Comparison of ENCODE assay signal across 19 mouse cellular contexts in the genomic region with DNA sequence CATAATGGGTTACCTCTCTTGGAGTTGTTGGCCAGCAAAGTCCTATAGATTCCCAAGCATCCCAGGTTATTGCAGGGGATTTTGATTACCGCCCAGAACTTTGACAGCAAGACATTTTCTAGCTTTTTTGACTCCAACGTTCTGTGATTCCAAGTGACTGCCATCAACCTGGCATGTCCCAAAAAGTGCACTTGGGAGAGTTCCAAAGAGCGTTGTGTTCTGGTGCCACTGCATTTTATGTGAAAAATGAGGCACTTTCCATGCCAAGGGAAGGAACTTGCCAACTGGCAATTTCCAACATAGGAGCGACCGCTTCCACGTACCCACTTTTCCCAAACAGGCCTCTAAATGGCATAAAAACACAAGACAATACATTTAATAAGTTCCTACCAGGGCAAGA. TPM values are rescaled to one million over a fixed set of nuclear protein-coding genes. Genes with fewer than 3 reads are reported as not detected.
DNase-seq lines count a peak whose midpoint lies in the region; ATAC-seq and TF ChIP-seq lines count a peak whose summit lies in the region.
"Had no signal": no experiment of that assay in that cellular context is flagged by ENCODE, and none has a peak within 500 bp of the region (broad histone marks: within the 10 kb centered on the region; RNA-seq: fewer than 3 reads in every experiment).

No protein-coding gene starts in this region.

- H3K27ac ChIP-seq in forebrain, postnatal 0 days (ENCODE audit: low read depth, low read length) = no peak overlapping the region
- H3K27ac ChIP-seq in forebrain, embryonic 12.5 days = no peak overlapping the region
- H3K27ac ChIP-seq in midbrain, postnatal 0 days (ENCODE audit: low read depth, low read length) = no peak overlapping the region
- no peak overlapping the region for H3K27ac ChIP-seq in midbrain, embryonic 16.5 days (ENCODE audit: low read length)
- H3K27ac ChIP-seq: heart, embryonic 13.5 days; neural tube, embryonic 12.5 days; stomach, postnatal 0 days had no signal

- H3K9ac ChIP-seq in forebrain, postnatal 0 days = no peak overlapping the region
- H3K9ac ChIP-seq in forebrain, embryonic 12.5 days = no peak overlapping the region
- no peak overlapping the region for H3K9ac ChIP-seq in midbrain, postnatal 0 days (replicated peaks; ENCODE audit: low read length, poor library complexity, severe bottlenecking)
- H3K9ac ChIP-seq in midbrain, embryonic 16.5 days (ENCODE audit: low read depth, low read length) = no peak overlapping the region
- H3K9ac ChIP-seq: heart, embryonic 13.5 days; liver, postnatal 0 days; neural tube, embryonic 12.5 days had no signal

- no peaks in the 10 kb centered on the region for H3K27me3 ChIP-seq in forebrain, postnatal 0 days (ENCODE audit: insufficient read depth, low read length)
- H3K27me3 ChIP-seq in forebrain, embryonic 12.5 days = no peaks in the 10 kb centered on the region
- H3K27me3 ChIP-seq in midbrain, postnatal 0 days (ENCODE audit: insufficient read depth, low read length) = no peaks in the 10 kb centered on the region
- no peaks in the 10 kb centered on the region for H3K27me3 ChIP-seq in midbrain, embryonic 16.5 days (ENCODE audit: control insufficient read depth, insufficient read depth, low read depth, low read length)
- H3K27me3 ChIP-seq: heart, embryonic 13.5 days; neural tube, embryonic 12.5 days had no signal

- no peak overlapping the region for H3K4me3 ChIP-seq in forebrain, postnatal 0 days (ENCODE audit: low read depth, low read length)
- no peak overlapping the region for H3K4me3 ChIP-seq in forebrain, embryonic 12.5 days (replicated peaks)
- H3K4me3 ChIP-seq in midbrain, postnatal 0 days (ENCODE audit: low read depth, low read length) = no peak overlapping the region
- no peak overlapping the region for H3K4me3 ChIP-seq in midbrain, embryonic 16.5 days (ENCODE audit: low read depth, low read length)
- H3K4me3 ChIP-seq: heart, embryonic 13.5 days; neural tube, embryonic 12.5 days had no signal

- H3K4me1 ChIP-seq in forebrain, postnatal 0 days (ENCODE audit: insufficient read depth) = no peaks in the 10 kb centered on the region
- no peaks in the 10 kb centered on the region for H3K4me1 ChIP-seq in forebrain, embryonic 12.5 days
- H3K4me1 ChIP-seq in midbrain, postnatal 0 days (ENCODE audit: insufficient read depth, low read length) = no peaks in the 10 kb centered on the region
- no peaks in the 10 kb centered on the region for H3K4me1 ChIP-seq in midbrain, embryonic 16.5 days (ENCODE audit: control insufficient read depth, insufficient read depth, low read length)
- H3K4me1 ChIP-seq: heart, embryonic 13.5 days; neural tube, embryonic 12.5 days had no signal

- no peak for TF ChIP-seq CTCF in forebrain, postnatal 0 days (IDR thresholded peaks at IDR 0.05; ENCODE audit: low read depth)
- no peak for TF ChIP-seq CTCF in midbrain, postnatal 0 days (IDR thresholded peaks at IDR 0.05)

- H3K9me3 ChIP-seq in forebrain, postnatal 0 days (ENCODE audit: low read length) = no peaks in the 10 kb centered on the region
- H3K9me3 ChIP-seq in forebrain, embryonic 12.5 days = no peaks in the 10 kb centered on the region
- H3K9me3 ChIP-seq in midbrain, postnatal 0 days (ENCODE audit: low read length) = no peaks in the 10 kb centered on the region
- H3K9me3 ChIP-seq in midbrain, embryonic 16.5 days (replicated peaks; ENCODE audit: control insufficient read depth, low read length, poor library complexity, severe bottlenecking) = no peaks in the 10 kb centered on the region
- H3K9me3 ChIP-seq: heart, embryonic 13.5 days; neural tube, embryonic 12.5 days had no signal

- 57% methylated on average over 6 of the region's 6 CpGs for WGBS in forebrain, postnatal 0 days
- 95% methylated on average over 6 of the region's 6 CpGs for WGBS in forebrain, embryonic 12.5 days
- 87% methylated on average over 6 of the region's 6 CpGs for WGBS in midbrain, postnatal 0 days
- 91% methylated on average over 6 of the region's 6 CpGs for WGBS in midbrain, embryonic 16.5 days

- 0 out of 2 replicates have a peak, but pooled peaks have one; percentile 45 for ATAC-seq in forebrain, postnatal 0 days
- ATAC-seq in forebrain, embryonic 12.5 days (ENCODE audit: low FRiP score) = no peak
- no peak for ATAC-seq in midbrain, postnatal 0 days (ENCODE audit: low FRiP score)
- no peak for ATAC-seq in midbrain, embryonic 16.5 days
- ATAC-seq: liver, postnatal 0 days had no signal

- DNase-seq in forebrain, postnatal 0 days = peak; percentile 68
- DNase-seq in midbrain, postnatal 0 days (ENCODE audit: low spot score) = peak; percentile 61
- DNase-seq in cerebellum, adult 9-11 months = peak; percentile 93
- DNase-seq in layer of hippocampus, postnatal 36 days = peak; percentile 29 to 38
- no peak for DNase-seq in right cerebral cortex, adult 18-20 months
- DNase-seq in urinary bladder, postnatal 10 days (ENCODE audit: low spot score) = no peak
- DNase-seq: heart, postnatal 36 days; liver; liver, postnatal 0 days; right cerebral cortex, postnatal 25 days; thymus, postnatal 14 days had no signal

- H3K4me2 ChIP-seq in forebrain, postnatal 0 days (ENCODE audit: low read depth) = no peak overlapping the region
- no peak overlapping the region for H3K4me2 ChIP-seq in forebrain, embryonic 12.5 days
- H3K4me2 ChIP-seq in midbrain, postnatal 0 days (ENCODE audit: low read depth, low read length, poor library complexity, severe bottlenecking) = no peak overlapping the region
- H3K4me2 ChIP-seq in midbrain, embryonic 16.5 days (ENCODE audit: low read length) = no peak overlapping the region
- H3K4me2 ChIP-seq: heart, embryonic 13.5 days; neural tube, embryonic 12.5 days had no signal

- H3K36me3 ChIP-seq in forebrain, postnatal 0 days (ENCODE audit: insufficient read depth) = no peaks in the 10 kb centered on the region
- no peaks in the 10 kb centered on the region for H3K36me3 ChIP-seq in forebrain, embryonic 12.5 days (replicated peaks)
- H3K36me3 ChIP-seq in midbrain, postnatal 0 days (ENCODE audit: insufficient read depth, low read length) = no peaks in the 10 kb centered on the region
- H3K36me3 ChIP-seq in midbrain, embryonic 16.5 days (ENCODE audit: control insufficient read depth, insufficient read depth, low read length) = no peaks in the 10 kb centered on the region
- H3K36me3 ChIP-seq: heart, embryonic 13.5 days; neural tube, embryonic 12.5 days had no signal

RNA-seq across cellular contexts. Expression of gene Stxbp5l, which starts 57.7 kb away (rescaled TPM):
- total RNA-seq in forebrain, postnatal 0 days (2014; rRNA removed) = 14.6 and 17.0 TPM in 2 replicates
- 4.0 and 10.0 TPM in 2 replicates for polyA plus RNA-seq in forebrain, postnatal 0 days (2015; fragmentation: Nextera tagmentation; extraction: Ambion mirVana)
- polyA plus RNA-seq in forebrain, embryonic 12.5 days (2016; fragmentation: Nextera tagmentation; extraction: Ambion mirVana) = 3.9 and 4.1 TPM in 2 replicates
- total RNA-seq in midbrain, postnatal 0 days (2014; rRNA removed) = 18.7 and 23.9 TPM in 2 replicates
- 10.8 and 13.5 TPM in 2 replicates for polyA plus RNA-seq in midbrain, postnatal 0 days (2015; fragmentation: Nextera tagmentation; extraction: Ambion mirVana)
- polyA plus RNA-seq in midbrain, embryonic 16.5 days (2015; fragmentation: Nextera tagmentation; extraction: Ambion mirVana) = 14.4 and 14.6 TPM in 2 replicates
- total RNA-seq in layer of hippocampus, postnatal 36 days (2021) = 100 to 1,000 TPM; 131 to 133 TPM
- total RNA-seq: heart, postnatal 36 days; monocyte, adult 5-6 weeks had no signal
- polyA plus RNA-seq: C2C12; gonadal fat pad, adult 2 months; liver, postnatal 0 days had no signal

Comparison
In these comparisons a context has a peak if more than half of its experiments do, and no peak if none do; other contexts are left out.
1. DNase-seq: peak in forebrain, postnatal 0 days (single experiment), midbrain, postnatal 0 days (single experiment), cerebellum, adult 9-11 months (single experiment) and layer of hippocampus, postnatal 36 days (2 of 2); none in right cerebral cortex, adult 18-20 months (single experiment) and urinary bladder, postnatal 10 days (single experiment).